Mouse (Mus musculus) heart, embryonic 16.5 days (tissue): Measurements from ENCODE around the gene Ryr1. TPM values are rescaled to one million over a fixed set of nuclear protein-coding genes. Genes with fewer than 3 reads are reported as not detected.
A peak's percentile ranks its signal among the peaks of the same experiment; 100 is the strongest.

Source experiments
- ATAC-seq: fragments of 200-750 bp; cut with Nextera tagmentation; replicated peaks from 2 replicates; pipeline ENCODE4 v1.8.0; 2017; ENCODE audit warnings: moderate number of reproducible peaks; ENCODE audit not compliant: insufficient read depth, low FRiP score; ENCODE audit errors: extremely low read depth
- H3K27ac ChIP-seq: fragments of 300-500 bp; sonication (generic); 2 replicates; pipeline ENCODE4 v1.5.1; 2014; ENCODE audit warnings: mild to moderate bottlenecking, low read length, control low read depth, moderate library complexity
- H3K27me3 ChIP-seq: fragments of 300-500 bp; sonication (generic); 2 replicates; pipeline ENCODE4 v1.6.1; 2014; ENCODE audit warnings: low read length, mixed read lengths; ENCODE audit not compliant: control insufficient read depth, insufficient read depth
- H3K36me3 ChIP-seq: fragments of 300-500 bp; sonication (generic); 2 replicates; pipeline ENCODE4 v1.6.1; 2014; ENCODE audit not compliant: control insufficient read depth, insufficient read depth
- H3K4me1 ChIP-seq: fragments of 300-500 bp; sonication (generic); 2 replicates; pipeline ENCODE4 v1.6.1; 2014; ENCODE audit warnings: low read length, mixed read lengths; ENCODE audit not compliant: control insufficient read depth, insufficient read depth
- H3K4me2 ChIP-seq: fragments of 300-500 bp; sonication (generic); 2 replicates; pipeline ENCODE4 v1.6.1; 2014; ENCODE audit warnings: low read depth, mild to moderate bottlenecking, control low read depth, low read length
- H3K4me3 ChIP-seq: fragments of 300-500 bp; sonication (generic); 2 replicates; pipeline ENCODE4 v1.5.1; 2014; ENCODE audit warnings: mild to moderate bottlenecking, control low read depth, low read length
- H3K9ac ChIP-seq: fragments of 300-500 bp; sonication (generic); 2 replicates; pipeline ENCODE4 v1.6.1; 2014; ENCODE audit warnings: low read length, control low read depth
- H3K9me3 ChIP-seq: fragments of 300-500 bp; sonication (generic); replicated peaks from 2 replicates; pipeline ENCODE4 v1.6.1; 2016; ENCODE audit warnings: low read length; ENCODE audit not compliant: control insufficient read depth
- WGBS: fragments of 180-500 bp; shearing (Covaris S2); extraction: QIAGEN DNeasy Blood & Tissue Kit; methylation state at CpG from one replicate; pipeline ENCODE4 v1.1.7; 2014; 5-methylcytosine and 5-hydroxymethylcytosine counted together
- polyA plus RNA-seq: library from polyadenylated mRNA; unstranded; fragments of >200 nt; fragmentation: Nextera tagmentation; extraction: Ambion mirVana; gene quantifications from 2 replicates; pipeline ENCODE4 v1.2.1, GENCODE M21; 2015

Ryr1 gene
- polyA plus RNA-seq, 1 experiment from 2014 or later: 0.22 TPM

GRCm38 (mm10) chr7:29128725-29129124 lies 3.7 kb upstream of the Ryr1 start:
- H3K36me3 ChIP-seq: no peaks in the 10 kb centered on the region
- ATAC-seq: no peak
- H3K4me1 ChIP-seq: peaks cover 6% of the 10 kb centered on the region; the same call in 1 of the 2 replicates
- no peak overlapping the region for H3K27ac ChIP-seq
- no peak overlapping the region for H3K9ac ChIP-seq
- no peak overlapping the region for H3K4me3 ChIP-seq
- H3K4me2 ChIP-seq: no peak overlapping the region
- H3K9me3 ChIP-seq: no peaks in the 10 kb centered on the region
- H3K27me3 ChIP-seq: peaks cover 5% of the 10 kb centered on the region; the same call in 1 of the 2 replicates
- WGBS: 74% methylated on average over 2 of the region's 2 CpGs

DNA sequence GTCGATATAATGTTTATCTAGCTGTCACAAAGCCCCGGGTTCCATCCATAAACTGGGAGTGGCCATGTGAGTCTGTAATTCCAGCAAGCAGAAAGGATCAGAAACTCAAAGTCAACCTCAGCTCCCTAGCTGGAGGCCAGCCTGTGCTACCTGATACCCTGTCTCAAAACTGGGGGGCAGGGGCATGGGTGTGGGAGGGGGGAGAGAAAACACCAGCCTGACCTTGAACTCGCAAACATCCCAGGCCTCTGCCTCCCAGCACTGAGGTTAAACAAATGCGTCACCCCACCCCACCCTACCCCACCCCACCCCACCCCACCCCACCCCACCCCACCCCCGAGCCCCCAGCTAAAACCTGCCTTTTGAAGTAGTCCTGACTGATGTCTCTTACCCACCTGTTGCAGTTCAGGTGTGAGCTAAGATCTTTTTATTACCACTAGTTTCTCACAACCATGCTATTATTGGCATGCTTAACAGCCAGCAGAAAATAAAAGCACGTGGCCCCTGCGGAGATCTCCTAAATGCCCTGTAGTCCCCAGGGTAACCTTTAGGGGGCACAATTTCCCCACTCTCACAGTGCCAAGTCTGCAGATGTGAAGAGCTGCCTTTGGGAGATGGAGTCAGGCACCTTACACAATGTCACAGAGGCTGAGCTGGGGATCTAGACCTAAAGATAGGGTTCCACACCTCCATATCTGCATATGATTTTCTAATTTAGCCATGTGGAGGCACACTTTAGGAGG lies 1.4 kb upstream of the Ryr1 start:
- no peak for ATAC-seq
- peaks cover 5% of the 10 kb centered on the region; the same call in 1 of the 2 replicates for H3K27me3 ChIP-seq
- H3K4me3 ChIP-seq: no peak overlapping the region
- no peak overlapping the region for H3K9ac ChIP-seq
- H3K4me2 ChIP-seq: no peak overlapping the region
- H3K36me3 ChIP-seq: no peaks in the 10 kb centered on the region
- H3K4me1 ChIP-seq: peaks cover 6% of the 10 kb centered on the region; the same call in 1 of the 2 replicates
- H3K9me3 ChIP-seq: no peaks in the 10 kb centered on the region
- no peak overlapping the region for H3K27ac ChIP-seq
- 18% methylated on average over 7 of the region's 7 CpGs for WGBS

- Histone ChIP-seq H3K27me3 (peaks cover 5% of the 10 kb centered on the region; the same call in 1 of the 2 replicates), H3K9me3 (no peaks in the 10 kb centered on the region), H3K9ac (no peak overlapping the region), H3K36me3 (no peaks in the 10 kb centered on the region), H3K4me3 (no peak overlapping the region), H3K27ac (no peak overlapping the region), H3K4me2 (no peak overlapping the region), H3K4me1 (peaks cover 6% of the 10 kb centered on the region; the same call in 1 of the 2 replicates)
- no peak for ATAC-seq
- 43% methylated on average over 5 of the region's 5 CpGs for WGBS
Measured at GRCm38 (mm10) chr7:29123531-29124358, 1.2 kb downstream of the Ryr1 start.

GRCm38 (mm10) chr7:29122821-29123220 lies 2.2 kb downstream of the Ryr1 start:
- H3K36me3 ChIP-seq: no peaks in the 10 kb centered on the region
- no peak overlapping the region for H3K27ac ChIP-seq
- no peak overlapping the region for H3K4me3 ChIP-seq
- no peak for ATAC-seq
- H3K4me1 ChIP-seq: peaks cover 6% of the 10 kb centered on the region; the same call in 1 of the 2 replicates
- H3K9me3 ChIP-seq: no peaks in the 10 kb centered on the region
- 86% methylated on average over 9 of the region's 9 CpGs for WGBS
- peaks cover 8% of the 10 kb centered on the region; the same call in 1 of the 2 replicates for H3K27me3 ChIP-seq
- H3K9ac ChIP-seq: no peak overlapping the region
- H3K4me2 ChIP-seq: no peak overlapping the region

- 68% methylated on average over 1 of the region's 1 CpGs for WGBS
- H3K4me3 ChIP-seq: no peak overlapping the region
- no peak overlapping the region for H3K27ac ChIP-seq
- H3K4me2 ChIP-seq: no peak overlapping the region
- 0 out of 2 replicates have a peak, but pooled peaks cover 2% of the 10 kb centered on the region for H3K4me1 ChIP-seq
- H3K36me3 ChIP-seq: no peaks in the 10 kb centered on the region
- H3K9me3 ChIP-seq: no peaks in the 10 kb centered on the region
- no peak overlapping the region for H3K9ac ChIP-seq
- H3K27me3 ChIP-seq: peaks cover 9% of the 10 kb centered on the region; the same call in 1 of the 2 replicates
- ATAC-seq: no peak
Measured at GRCm38 (mm10) chr7:29119526-29119925, 5.5 kb downstream of the Ryr1 start.

GRCm38 (mm10) chr7:29118142-29118851 lies 6.7 kb downstream of the Ryr1 start:
- no peak overlapping the region for H3K9ac ChIP-seq
- no peaks in the 10 kb centered on the region for H3K4me1 ChIP-seq
- no peaks in the 10 kb centered on the region for H3K36me3 ChIP-seq
- no peak for ATAC-seq
- no peak overlapping the region for H3K27ac ChIP-seq
- H3K4me2 ChIP-seq: no peak overlapping the region
- 18% methylated on average over 18 of the region's 18 CpGs for WGBS
- 0 out of 2 replicates have a peak, but pooled peaks cover 4% of the 10 kb centered on the region for H3K27me3 ChIP-seq
- H3K4me3 ChIP-seq: no peak overlapping the region
- no peaks in the 10 kb centered on the region for H3K9me3 ChIP-seq

GRCm38 (mm10) chr7:29108992-29109955 lies 15.7 kb downstream of the Ryr1 start:
- H3K9me3 ChIP-seq: no peaks in the 10 kb centered on the region
- no peak for ATAC-seq
- 28% methylated on average over 38 of the region's 38 CpGs for WGBS
- peak overlapping the region; percentile 46 for H3K4me2 ChIP-seq
- peak overlapping the region; percentile 17; the same call in 1 of the 2 replicates for H3K4me3 ChIP-seq
- no peak overlapping the region for H3K27ac ChIP-seq
- H3K36me3 ChIP-seq: no peaks in the 10 kb centered on the region
- no peak overlapping the region for H3K9ac ChIP-seq
- H3K4me1 ChIP-seq: no peaks in the 10 kb centered on the region
- no peaks in the 10 kb centered on the region for H3K27me3 ChIP-seq
